7 mouse cellular contexts compared by ENCODE assay signal in genomic region chr2:167421330-167422149, GRCm38 (mm10). TPM values are rescaled to one million over a fixed set of nuclear protein-coding genes. Genes with fewer than 3 reads are reported as not detected.
A peak's percentile ranks its signal among the peaks of the same experiment; 100 is the strongest.
DNase-seq lines count a peak whose midpoint lies in the region; ATAC-seq and TF ChIP-seq lines count a peak whose summit lies in the region.

TSS of gene Slc9a8 (plus strand) at chr2:167421712.

- no peaks in the 10 kb centered on the region for H3K27me3 ChIP-seq in embryonic facial prominence, embryonic 12.5 days
- no peaks in the 10 kb centered on the region for H3K27me3 ChIP-seq in kidney, adult 2 months (replicated peaks; ENCODE audit: control insufficient read depth, insufficient read depth, low read length)
- H3K27me3 ChIP-seq in limb, embryonic 12.5 days, result no peaks in the 10 kb centered on the region
- no peaks in the 10 kb centered on the region for H3K27me3 ChIP-seq in midbrain, embryonic 15.5 days (replicated peaks)
- no peaks in the 10 kb centered on the region for H3K27me3 ChIP-seq in spleen, adult 2 months (ENCODE audit: control insufficient read depth, insufficient read depth, low read length)

- peaks cover 12% of the 10 kb centered on the region for H3K4me1 ChIP-seq in embryonic facial prominence, embryonic 12.5 days
- peaks cover 10% of the 10 kb centered on the region; the same call in 1 of the 2 replicates for H3K4me1 ChIP-seq in kidney, adult 2 months (ENCODE audit: control insufficient read depth, insufficient read depth, low read length)
- peaks cover 16% of the 10 kb centered on the region for H3K4me1 ChIP-seq in limb, embryonic 12.5 days (replicated peaks)
- H3K4me1 ChIP-seq in midbrain, embryonic 15.5 days, result peaks cover 22% of the 10 kb centered on the region
- H3K4me1 ChIP-seq in spleen, adult 2 months (ENCODE audit: control insufficient read depth, insufficient read depth, insufficient read length), result peaks cover 6% of the 10 kb centered on the region; the same call in 1 of the 2 replicates

- peaks cover 25% of the 10 kb centered on the region for H3K36me3 ChIP-seq in embryonic facial prominence, embryonic 12.5 days
- peaks cover 9% of the 10 kb centered on the region; the same call in 1 of the 2 replicates for H3K36me3 ChIP-seq in kidney, adult 2 months (ENCODE audit: control insufficient read depth, insufficient read depth, low read length)
- H3K36me3 ChIP-seq in limb, embryonic 12.5 days, result peaks cover 32% of the 10 kb centered on the region
- H3K36me3 ChIP-seq in midbrain, embryonic 15.5 days (replicated peaks), result peaks cover 20% of the 10 kb centered on the region
- peaks cover 23% of the 10 kb centered on the region for H3K36me3 ChIP-seq in spleen, adult 2 months (ENCODE audit: control insufficient read depth, insufficient read depth, low read length)

- peak within 1 kb of the TSS; percentile 82 for H3K4me2 ChIP-seq in embryonic facial prominence, embryonic 12.5 days (replicated peaks)
- peak within 1 kb of the TSS; percentile 73 for H3K4me2 ChIP-seq in limb, embryonic 12.5 days
- peak within 1 kb of the TSS; percentile 87 for H3K4me2 ChIP-seq in midbrain, embryonic 15.5 days

- TF ChIP-seq POLR2A in kidney, adult 2 months (IDR thresholded peaks at IDR 0.05; ENCODE audit: low read depth, low read length), result no peak
- peak; percentile 86 for TF ChIP-seq POLR2A in spleen, adult 2 months (IDR thresholded peaks at IDR 0.05; ENCODE audit: low read depth, low read length)

- peak within 1 kb of the TSS; percentile 85 for H3K4me3 ChIP-seq in embryonic facial prominence, embryonic 12.5 days
- H3K4me3 ChIP-seq in kidney, adult 2 months (ENCODE audit: insufficient read depth, low read depth, low read length), result peak within 1 kb of the TSS; percentile 89
- H3K4me3 ChIP-seq in limb, embryonic 12.5 days (replicated peaks), result peak within 1 kb of the TSS; percentile 81
- peak within 1 kb of the TSS; percentile 56 for H3K4me3 ChIP-seq in midbrain, embryonic 15.5 days
- H3K4me3 ChIP-seq in spleen, adult 2 months (ENCODE audit: extremely low read depth, insufficient read depth, insufficient read length), result peak within 1 kb of the TSS; percentile 93

- peak within 1 kb of the TSS; percentile 88 for H3K9ac ChIP-seq in embryonic facial prominence, embryonic 12.5 days
- H3K9ac ChIP-seq in limb, embryonic 12.5 days (replicated peaks), result peak within 1 kb of the TSS; percentile 94
- H3K9ac ChIP-seq in midbrain, embryonic 15.5 days, result peak within 1 kb of the TSS; percentile 79

- H3K9me3 ChIP-seq in embryonic facial prominence, embryonic 12.5 days, result no peaks in the 10 kb centered on the region
- 0 out of 2 replicates have a peak, but pooled peaks cover 3% of the 10 kb centered on the region for H3K9me3 ChIP-seq in limb, embryonic 12.5 days
- no peaks in the 10 kb centered on the region for H3K9me3 ChIP-seq in midbrain, embryonic 15.5 days

- peak; percentile 96 for DNase-seq in adrenal gland, postnatal 25 days
- DNase-seq in heart, adult 18-20 months, result peak; percentile 95 to 98
- DNase-seq in kidney, adult 2 months, result peak; percentile 97
- peak; percentile 61 to 92 for DNase-seq in spleen, adult 2 months (ENCODE audit: low read depth in 1 of 2, low spot score in 2 of 2)

- ATAC-seq in embryonic facial prominence, embryonic 12.5 days (ENCODE audit: insufficient number of reproducible peaks, insufficient read depth, low FRiP score, low TSS enrichment), result peak; percentile 96
- ATAC-seq in limb, embryonic 12.5 days (ENCODE audit: insufficient number of reproducible peaks, insufficient read depth, low FRiP score, low TSS enrichment, low read depth), result peak; percentile 95
- ATAC-seq in midbrain, embryonic 15.5 days (replicated peaks), result peak; percentile 97

- under 1% methylated on average over 66 of the region's 66 CpGs for WGBS in embryonic facial prominence, embryonic 12.5 days
- WGBS in kidney, adult 2 months, result under 1% methylated on average over 66 of the region's 66 CpGs
- WGBS in limb, embryonic 12.5 days, result under 1% methylated on average over 65 of the region's 66 CpGs
- WGBS in midbrain, embryonic 15.5 days, result under 1% methylated on average over 66 of the region's 66 CpGs
- WGBS in spleen, adult 2 months, result under 1% methylated on average over 66 of the region's 66 CpGs

- peak within 1 kb of the TSS; percentile 98 for H3K27ac ChIP-seq in embryonic facial prominence, embryonic 12.5 days
- H3K27ac ChIP-seq in kidney, adult 2 months (ENCODE audit: insufficient read depth, low read depth, low read length), result peak within 1 kb of the TSS; percentile 99
- H3K27ac ChIP-seq in limb, embryonic 12.5 days, result peak within 1 kb of the TSS; percentile 98
- peak within 1 kb of the TSS; percentile 97 for H3K27ac ChIP-seq in midbrain, embryonic 15.5 days
- peak within 1 kb of the TSS; percentile 97 for H3K27ac ChIP-seq in spleen, adult 2 months (ENCODE audit: insufficient read depth, low read length)

- no peak for TF ChIP-seq CTCF in kidney, adult 2 months (conservative IDR thresholded peaks at IDR 0.05; ENCODE audit: insufficient read depth, insufficient read length, low read depth, low read length)
- TF ChIP-seq CTCF in spleen, adult 2 months (IDR thresholded peaks at IDR 0.05; ENCODE audit: extremely low read depth, insufficient read depth, insufficient read length, insufficient replicate concordance), result no peak

RNA-seq across cellular contexts. Expression of gene Slc9a8, which starts in this region (rescaled TPM):
- total RNA-seq in adrenal gland, postnatal 25 days (2021), result 42.1 and 51.9 TPM in 2 replicates
- polyA plus RNA-seq in embryonic facial prominence, embryonic 12.5 days (2016; fragmentation: Nextera tagmentation; extraction: Ambion mirVana), result 23.3 and 24.1 TPM in 2 replicates
- total RNA-seq in heart, adult 18-20 months (2021), result 10 to 100 TPM; 20.5 to 26.8 TPM
- polyA plus RNA-seq in kidney, adult 2 months (2012; rRNA removed), result 226 and 357 TPM in 2 replicates
- polyA plus RNA-seq in limb, embryonic 12.5 days (2016; fragmentation: Nextera tagmentation; extraction: Ambion mirVana), result 24.9 and 27.0 TPM in 2 replicates
- 20.2 and 23.2 TPM in 2 replicates for polyA plus RNA-seq in midbrain, embryonic 15.5 days (2015; fragmentation: Nextera tagmentation; extraction: Ambion mirVana)
- polyA plus RNA-seq in spleen, adult 2 months (2012; rRNA removed), result 47.7 and 53.8 TPM in 2 replicates

Comparison
In these comparisons a context has a peak if more than half of its experiments do, and no peak if none do; other contexts are left out.
1. Peak in every context shown above with its lines: DNase-seq, ATAC-seq, H3K4me3 ChIP-seq and H3K27ac ChIP-seq.